ENCODE assay signal across 20 mouse cellular contexts in genomic region chr9:30802826-30803225, GRCm38 (mm10).
DNase-seq lines count a peak whose midpoint lies in the region; ATAC-seq lines count a peak whose summit lies in the region.
"Had no signal": no experiment of that assay in that cellular context is flagged by ENCODE, and none has a peak within 500 bp of the region (broad histone marks: within the 10 kb centered on the region; RNA-seq: fewer than 3 reads in every experiment).

No protein-coding gene starts in this region.

- no peaks in the 10 kb centered on the region for H3K27me3 ChIP-seq in hindbrain, embryonic 10.5 days (ENCODE audit: insufficient read depth, poor library complexity, severe bottlenecking)
- H3K27me3 ChIP-seq in hindbrain, embryonic 14.5 days (ENCODE audit: control insufficient read depth, insufficient read depth, low read length) = no peaks in the 10 kb centered on the region
- H3K27me3 ChIP-seq: forebrain, embryonic 15.5 days; heart, embryonic 15.5 days; midbrain, embryonic 12.5 days; neural tube, embryonic 15.5 days had no signal

- no peaks in the 10 kb centered on the region for H3K9me3 ChIP-seq in hindbrain, embryonic 10.5 days
- no peaks in the 10 kb centered on the region for H3K9me3 ChIP-seq in hindbrain, embryonic 14.5 days (ENCODE audit: control insufficient read depth, low read length)
- H3K9me3 ChIP-seq: forebrain, embryonic 15.5 days; heart, embryonic 15.5 days; midbrain, embryonic 12.5 days; neural tube, embryonic 15.5 days had no signal

- no peak overlapping the region for H3K4me3 ChIP-seq in hindbrain, embryonic 10.5 days
- no peak overlapping the region for H3K4me3 ChIP-seq in hindbrain, embryonic 14.5 days (replicated peaks; ENCODE audit: low read length)
- H3K4me3 ChIP-seq: erythroblast, embryonic 14.5 days; forebrain, embryonic 15.5 days; heart, embryonic 15.5 days; midbrain, embryonic 12.5 days; neural tube, embryonic 15.5 days had no signal

- no peak for DNase-seq in hindbrain, embryonic 10.5 days (ENCODE audit: low spot score)
- no peak for DNase-seq in hindbrain, embryonic 14.5 days (ENCODE audit: low spot score)
- DNase-seq in adipocyte (ENCODE audit: low spot score) = peak; percentile 77
- DNase-seq in adrenal gland, postnatal 10 days = peak; percentile 70
- peak; percentile 34 to 54 for DNase-seq in gastrocnemius, postnatal 36 days
- no peak for DNase-seq in embryo, embryonic 11 days
- no peak for DNase-seq in layer of hippocampus, adult 18-20 months (ENCODE audit: low spot score in 2 of 2)
- DNase-seq: cerebellum, postnatal 25 days; kidney, adult 9 months; layer of hippocampus, postnatal 36 days; liver; lung, adult 2 months; right cerebral cortex, adult 18-20 months had no signal

- no peak overlapping the region for H3K9ac ChIP-seq in hindbrain, embryonic 14.5 days
- H3K9ac ChIP-seq: forebrain, embryonic 15.5 days; heart, embryonic 15.5 days; midbrain, embryonic 12.5 days; neural tube, embryonic 15.5 days had no signal

- ATAC-seq in hindbrain, embryonic 14.5 days (ENCODE audit: low FRiP score) = no peak
- ATAC-seq: forebrain, embryonic 15.5 days; inflammation-experienced regulatory T-cells, adult 6 months had no signal

- intact Hi-C loops in gastrocnemius, postnatal 36 days (cut with DNase I) = no loop called here

- H3K4me1 ChIP-seq in hindbrain, embryonic 10.5 days (replicated peaks) = no peaks in the 10 kb centered on the region
- H3K4me1 ChIP-seq in hindbrain, embryonic 14.5 days (replicated peaks; ENCODE audit: control insufficient read depth, insufficient read depth, low read length) = no peaks in the 10 kb centered on the region
- H3K4me1 ChIP-seq: forebrain, embryonic 15.5 days; midbrain, embryonic 12.5 days; neural tube, embryonic 15.5 days had no signal

- H3K27ac ChIP-seq in hindbrain, embryonic 10.5 days = 0 out of 2 replicates have a peak overlapping the region, but pooled peaks have one; percentile 8
- H3K27ac ChIP-seq in hindbrain, embryonic 14.5 days = no peak overlapping the region
- H3K27ac ChIP-seq: forebrain, embryonic 15.5 days; heart, embryonic 15.5 days; macrophage; midbrain, embryonic 12.5 days; neural tube, embryonic 15.5 days had no signal

- H3K4me2 ChIP-seq in hindbrain, embryonic 14.5 days (replicated peaks) = no peak overlapping the region
- H3K4me2 ChIP-seq: forebrain, embryonic 15.5 days; heart, embryonic 15.5 days; midbrain, embryonic 12.5 days; neural tube, embryonic 15.5 days had no signal

- WGBS in hindbrain, embryonic 10.5 days = 77% methylated on average over 3 of the region's 3 CpGs
- WGBS in hindbrain, embryonic 14.5 days = 79% methylated on average over 3 of the region's 3 CpGs

- no peaks in the 10 kb centered on the region for H3K36me3 ChIP-seq in hindbrain, embryonic 10.5 days
- no peaks in the 10 kb centered on the region for H3K36me3 ChIP-seq in hindbrain, embryonic 14.5 days (replicated peaks; ENCODE audit: control insufficient read depth, insufficient read depth)
- H3K36me3 ChIP-seq: forebrain, embryonic 15.5 days; heart, embryonic 15.5 days; midbrain, embryonic 12.5 days; neural tube, embryonic 15.5 days had no signal

Comparison
In these comparisons a context has a peak if more than half of its experiments do, and no peak if none do; other contexts are left out.
1. DNase-seq: peak in adipocyte (single experiment), adrenal gland, postnatal 10 days (single experiment) and gastrocnemius, postnatal 36 days (2 of 2); none in hindbrain, embryonic 10.5 days (single experiment), hindbrain, embryonic 14.5 days (single experiment), embryo, embryonic 11 days (single experiment) and layer of hippocampus, adult 18-20 months (0 of 2).